Mouse (Mus musculus): Measurements from ENCODE around the gene Hcn2. TPM values are rescaled to one million over a fixed set of nuclear protein-coding genes. Genes with fewer than 3 reads are reported as not detected.
A peak's percentile ranks its signal among the peaks of the same experiment; 100 is the strongest.

Hcn2 gene
- total and polyA plus RNA-seq, 2 experiments = 0.09 to 0.45 TPM

GRCm38 (mm10) chr10:79768400-79768799 lies 52.0 kb downstream of the Hcn2 start:
- H3K9ac ChIP-seq (ENCODE audit: low read depth, low read length) = no peak overlapping the region
- peaks cover 22% of the 10 kb centered on the region for H3K79me2 ChIP-seq (ENCODE audit: control insufficient read depth, insufficient read depth, low read length)
- no peak for TF ChIP-seq POLR2A (IDR thresholded peaks at IDR 0.05; ENCODE audit: extremely low read depth, insufficient read depth, low read length)
- peak; percentile 90 for TF ChIP-seq CTCF (IDR thresholded peaks at IDR 0.05; ENCODE audit: low read depth, low read length)
- peaks cover 20% of the 10 kb centered on the region for H3K4me1 ChIP-seq (ENCODE audit: control insufficient read depth, insufficient read depth, low read length)
- no peaks in the 10 kb centered on the region for H3K36me3 ChIP-seq (ENCODE audit: control insufficient read depth, insufficient read depth, low read length)
- no peak overlapping the region for H3K27ac ChIP-seq (replicated peaks; ENCODE audit: insufficient read depth, low read depth, low read length)
- no peaks in the 10 kb centered on the region for H3K27me3 ChIP-seq (ENCODE audit: control insufficient read depth, insufficient read depth, low read length)
- DNase-seq (ENCODE audit: extremely low read depth, low read depth, low spot score) = peak; percentile 25
- WGBS = 11% methylated on average over 5 of the region's 5 CpGs
- no peak overlapping the region for H3K4me3 ChIP-seq (ENCODE audit: insufficient read depth, low read depth, low read length)

GRCm38 (mm10) chr10:79769329-79769728 lies 52.9 kb downstream of the Hcn2 start:
- no peak for TF ChIP-seq POLR2A (IDR thresholded peaks at IDR 0.05; ENCODE audit: extremely low read depth, insufficient read depth, low read length)
- TF ChIP-seq CTCF (IDR thresholded peaks at IDR 0.05; ENCODE audit: low read depth, low read length) = no peak
- Histone ChIP-seq H3K4me3 (ENCODE audit: insufficient read depth, low read depth, low read length) (no peak overlapping the region), H3K27ac (replicated peaks; ENCODE audit: insufficient read depth, low read depth, low read length) (no peak overlapping the region), H3K9ac (ENCODE audit: low read depth, low read length) (no peak overlapping the region), H3K27me3 (ENCODE audit: control insufficient read depth, insufficient read depth, low read length) (no peaks in the 10 kb centered on the region), H3K79me2 (ENCODE audit: control insufficient read depth, insufficient read depth, low read length) (peaks cover 12% of the 10 kb centered on the region), H3K4me1 (ENCODE audit: control insufficient read depth, insufficient read depth, low read length) (peaks cover 16% of the 10 kb centered on the region), H3K36me3 (ENCODE audit: control insufficient read depth, insufficient read depth, low read length) (no peaks in the 10 kb centered on the region)
- peak; percentile 39 for DNase-seq (ENCODE audit: extremely low read depth, low read depth, low spot score)
- WGBS = 51% methylated on average over 4 of the region's 4 CpGs

- H3K4me3 ChIP-seq (ENCODE audit: insufficient read depth, low read depth, low read length) = no peak overlapping the region
- no peaks in the 10 kb centered on the region for H3K36me3 ChIP-seq (ENCODE audit: control insufficient read depth, insufficient read depth, low read length)
- no peak for DNase-seq (ENCODE audit: extremely low read depth, low read depth, low spot score)
- H3K27ac ChIP-seq (replicated peaks; ENCODE audit: insufficient read depth, low read depth, low read length) = no peak overlapping the region
- no peak overlapping the region for H3K9ac ChIP-seq (ENCODE audit: low read depth, low read length)
- TF ChIP-seq CTCF (IDR thresholded peaks at IDR 0.05; ENCODE audit: low read depth, low read length) (peak; percentile 28), POLR2A (IDR thresholded peaks at IDR 0.05; ENCODE audit: extremely low read depth, insufficient read depth, low read length) (no peak)
- 97% methylated on average over 3 of the region's 3 CpGs for WGBS
- H3K79me2 ChIP-seq (ENCODE audit: control insufficient read depth, insufficient read depth, low read length) = no peaks in the 10 kb centered on the region
- H3K4me1 ChIP-seq (ENCODE audit: control insufficient read depth, insufficient read depth, low read length) = peaks cover 4% of the 10 kb centered on the region; the same call in 1 of the 2 replicates
- no peaks in the 10 kb centered on the region for H3K27me3 ChIP-seq (ENCODE audit: control insufficient read depth, insufficient read depth, low read length)
Observed at GRCm38 (mm10) chr10:79772320-79772719, 55.9 kb downstream of the Hcn2 start.

GRCm38 (mm10) chr10:79773208-79773607 lies 56.8 kb downstream of the Hcn2 start:
- no peaks in the 10 kb centered on the region for H3K4me1 ChIP-seq (ENCODE audit: control insufficient read depth, insufficient read depth, low read length)
- peak; percentile 75 for DNase-seq (ENCODE audit: extremely low read depth, low read depth, low spot score)
- no peak overlapping the region for H3K27ac ChIP-seq (replicated peaks; ENCODE audit: insufficient read depth, low read depth, low read length)
- H3K9ac ChIP-seq (ENCODE audit: low read depth, low read length) = no peak overlapping the region
- TF ChIP-seq POLR2A (IDR thresholded peaks at IDR 0.05; ENCODE audit: extremely low read depth, insufficient read depth, low read length) (no peak), CTCF (IDR thresholded peaks at IDR 0.05; ENCODE audit: low read depth, low read length) (no peak)
- H3K4me3 ChIP-seq (ENCODE audit: insufficient read depth, low read depth, low read length) = no peak overlapping the region
- H3K79me2 ChIP-seq (ENCODE audit: control insufficient read depth, insufficient read depth, low read length) = no peaks in the 10 kb centered on the region
- H3K36me3 ChIP-seq (ENCODE audit: control insufficient read depth, insufficient read depth, low read length) = no peaks in the 10 kb centered on the region
- WGBS = 49% methylated on average over 2 of the region's 2 CpGs
- H3K27me3 ChIP-seq (ENCODE audit: control insufficient read depth, insufficient read depth, low read length) = no peaks in the 10 kb centered on the region

- DNase-seq (ENCODE audit: extremely low read depth, low read depth, low spot score) = no peak
- H3K79me2 ChIP-seq (ENCODE audit: control insufficient read depth, insufficient read depth, low read length) = no peaks in the 10 kb centered on the region
- H3K4me3 ChIP-seq (ENCODE audit: insufficient read depth, low read depth, low read length) = no peak overlapping the region
- no peaks in the 10 kb centered on the region for H3K36me3 ChIP-seq (ENCODE audit: control insufficient read depth, insufficient read depth, low read length)
- no peaks in the 10 kb centered on the region for H3K27me3 ChIP-seq (ENCODE audit: control insufficient read depth, insufficient read depth, low read length)
- TF ChIP-seq POLR2A (IDR thresholded peaks at IDR 0.05; ENCODE audit: extremely low read depth, insufficient read depth, low read length) (no peak), CTCF (IDR thresholded peaks at IDR 0.05; ENCODE audit: low read depth, low read length) (no peak; the same call in 1 of the 2 replicates)
- no peak overlapping the region for H3K9ac ChIP-seq (ENCODE audit: low read depth, low read length)
- H3K27ac ChIP-seq (replicated peaks; ENCODE audit: insufficient read depth, low read depth, low read length) = no peak overlapping the region
- H3K4me1 ChIP-seq (ENCODE audit: control insufficient read depth, insufficient read depth, low read length) = no peaks in the 10 kb centered on the region
- WGBS = 63% methylated on average over 5 of the region's 5 CpGs
Observed at GRCm38 (mm10) chr10:79774486-79775279, 58.2 kb downstream of the Hcn2 start.

- no peaks in the 10 kb centered on the region for H3K27me3 ChIP-seq (ENCODE audit: control insufficient read depth, insufficient read depth, low read length)
- peak within 1 kb of the TSS; percentile 31; the same call in 1 of the 2 replicates for H3K4me3 ChIP-seq (ENCODE audit: insufficient read depth, low read depth, low read length)
- TF ChIP-seq POLR2A (IDR thresholded peaks at IDR 0.05; ENCODE audit: extremely low read depth, insufficient read depth, low read length) (no peak), CTCF (IDR thresholded peaks at IDR 0.05; ENCODE audit: low read depth, low read length) (no peak)
- H3K27ac ChIP-seq (replicated peaks; ENCODE audit: insufficient read depth, low read depth, low read length) = no peak within 1 kb of the TSS
- 8% methylated on average over 39 of the region's 39 CpGs for WGBS
- DNase-seq (ENCODE audit: extremely low read depth, low read depth, low spot score) = no peak
- H3K9ac ChIP-seq (ENCODE audit: low read depth, low read length) = 0 out of 2 replicates have a peak within 1 kb of the TSS, but pooled peaks have one; percentile 7
- H3K79me2 ChIP-seq (ENCODE audit: control insufficient read depth, insufficient read depth, low read length) = no peaks in the 10 kb centered on the region
- no peaks in the 10 kb centered on the region for H3K36me3 ChIP-seq (ENCODE audit: control insufficient read depth, insufficient read depth, low read length)
- no peaks in the 10 kb centered on the region; the same call in 1 of the 2 replicates for H3K4me1 ChIP-seq (ENCODE audit: control insufficient read depth, insufficient read depth, low read length)
Observed at GRCm38 (mm10) chr10:79777103-79777531, 60.7 kb downstream of the Hcn2 start, which contains the start of gene Fstl3. TSS of gene Fstl3 (plus strand) at chr10:79777272.

Data from liver, adult 2 months (tissue).